Mouse (Mus musculus) CD8-positive naive resting alpha-beta T cell, adult 2 months (primary cell): Measurements from ENCODE around the gene Rhox3a2.
"Not testable (repeated sequence)": the region's sequence is repeated elsewhere in the genome, so short reads cannot be mapped to it uniquely, and the experiment has no call there.

Experiments
- DNase-seq, 2 experiments: peaks; one replicate each; pipeline ENCODE4 v3.0.0; 2022; ENCODE audit warnings: low read depth in 2 of 2, low spot score in 2 of 2

Gene Rhox3a2

GRCm38 (mm10) chrX:37379728-37380127 lies at the start of gene Rhox3a2:
Gene Rhox3a2, plus strand, starts transcription at chrX:37380028.
- not testable (repeated sequence) for DNase-seq

GRCm38 (mm10) chrX:37390548-37390947 lies 10.7 kb downstream of the Rhox3a2 start, which contains the start of gene Rhox4a2:
Gene Rhox4a2, plus strand, starts transcription at chrX:37390848.
- DNase-seq: not testable (repeated sequence)

- DNase-seq: not testable (repeated sequence)
These were observed 31.9 kb downstream of the Rhox3a2 start, which contains the start of gene Rhox2b for GRCm38 (mm10) chrX:37411767-37412166. Gene Rhox2b, plus strand, starts transcription at chrX:37412067.

DNA sequence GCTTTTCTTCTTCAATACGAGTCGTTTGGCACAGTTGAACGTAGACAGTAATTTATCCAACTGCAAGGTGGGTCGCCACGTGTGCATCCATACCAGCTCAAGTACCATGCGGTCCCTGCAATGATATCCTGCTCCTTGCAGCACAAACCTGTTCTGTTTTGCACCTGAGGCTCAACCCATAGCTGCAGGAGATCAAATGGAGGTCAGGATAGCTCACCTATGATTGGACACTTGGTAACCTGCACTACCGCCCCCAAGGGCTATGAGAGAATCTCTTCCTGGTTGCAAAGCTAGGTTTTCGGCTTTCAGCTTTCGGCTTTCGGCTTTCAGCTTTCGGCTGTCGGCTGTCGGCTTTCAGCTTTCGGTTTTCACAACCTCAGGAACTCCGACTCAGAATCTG lies 52.4 kb downstream of the Rhox3a2 start, which contains the start of gene Rhox4b:
TSS of gene Rhox4b (plus strand) at position 301 of the 400 bp plus-strand sequence.
- DNase-seq: not testable (repeated sequence)
